Mouse (Mus musculus) frontal cortex, postnatal 25 days (tissue): ENCODE measurements around the gene Sdhaf2.
"Not testable (repeated sequence)": the region's sequence is repeated elsewhere in the genome, so short reads cannot be mapped to it uniquely, and the experiment has no call there.

ENCODE experiments used
- DNase-seq, 2 experiments: peaks; one replicate each; pipeline ENCODE4 v3.0.0; 2022; ENCODE audit warnings: low spot score in 2 of 2

The Sdhaf2 gene

GRCm38 (mm10) chr19:10525910-10526309 lies at the start of gene Sdhaf2:
Sdhaf2 (minus strand) TSS chr19:10526142.
- DNase-seq = no peak

GRCm38 (mm10) chr19:10569627-10570026 lies 43.7 kb upstream of the Sdhaf2 start:
- no peak for DNase-seq

- no peak for DNase-seq
These were observed 39.3 kb upstream of the Sdhaf2 start for GRCm38 (mm10) chr19:10565217-10565616.

- no peak for DNase-seq
These were observed 38.3 kb upstream of the Sdhaf2 start for GRCm38 (mm10) chr19:10564278-10564677.

- DNase-seq = no peak
These were observed 36.4 kb upstream of the Sdhaf2 start for GRCm38 (mm10) chr19:10562351-10562750.

GRCm38 (mm10) chr19:10561558-10562314 lies 35.8 kb upstream of the Sdhaf2 start:
- no peak for DNase-seq

- DNase-seq = no peak
These were observed 34.2 kb upstream of the Sdhaf2 start for GRCm38 (mm10) chr19:10560108-10560507.

- DNase-seq = not testable (repeated sequence)
These were observed 32.0 kb upstream of the Sdhaf2 start for GRCm38 (mm10) chr19:10557837-10558375.

- no peak for DNase-seq
These were observed 31.5 kb upstream of the Sdhaf2 start for GRCm38 (mm10) chr19:10557430-10557829.

- DNase-seq = no peak
These were observed 31.1 kb upstream of the Sdhaf2 start for GRCm38 (mm10) chr19:10557001-10557400.

- peak; percentile 67 to 76 for DNase-seq
These were observed 29.9 kb upstream of the Sdhaf2 start, which contains the start of gene Tmem216 for GRCm38 (mm10) chr19:10555624-10556510. Tmem216 (minus strand) TSS chr19:10556238.

GRCm38 (mm10) chr19:10539454-10539853 lies 13.5 kb upstream of the Sdhaf2 start:
- DNase-seq = no peak

GRCm38 (mm10) chr19:10530082-10530481 lies 4.1 kb upstream of the Sdhaf2 start:
- DNase-seq = no peak

GRCm38 (mm10) chr19:10525106-10525901 lies 638 bp downstream of the Sdhaf2 start, which contains the start of gene Cpsf7:
Cpsf7 (plus strand) TSS chr19:10525266.
- peak; percentile 73 to 81 for DNase-seq

- no peak for DNase-seq
These were observed 1.2 kb downstream of the Sdhaf2 start for GRCm38 (mm10) chr19:10524784-10525105.

- no peak for DNase-seq
These were observed 2.4 kb downstream of the Sdhaf2 start for GRCm38 (mm10) chr19:10523483-10524080.

GRCm38 (mm10) chr19:10521926-10522325 lies 4.0 kb downstream of the Sdhaf2 start:
- DNase-seq = no peak

GRCm38 (mm10) chr19:10520355-10520754 lies 5.6 kb downstream of the Sdhaf2 start:
- no peak for DNase-seq

GRCm38 (mm10) chr19:10510759-10511330 lies 15.1 kb downstream of the Sdhaf2 start:
- no peak for DNase-seq

- DNase-seq = no peak
These were observed 23.4 kb downstream of the Sdhaf2 start for GRCm38 (mm10) chr19:10502571-10502970.

GRCm38 (mm10) chr19:10500581-10500980 lies 25.4 kb downstream of the Sdhaf2 start:
- no peak for DNase-seq
